Mouse (Mus musculus): ENCODE data around the gene Dkkl1. TPM values are rescaled to one million over a fixed set of nuclear protein-coding genes. Genes with fewer than 3 reads are reported as not detected.

The Dkkl1 gene
- polyA plus RNA-seq, 1 experiment from 2014 or later = 1.4 TPM

- Histone ChIP-seq H3K9me3 (no peaks in the 10 kb centered on the region; the same call in 1 of the 2 replicates), H3K4me3 (no peak overlapping the region), H3K36me3 (no peaks in the 10 kb centered on the region), H3K4me2 (replicated peaks) (no peak overlapping the region), H3K27me3 (peaks cover 1% of the 10 kb centered on the region), H3K9ac (no peak overlapping the region), H3K4me1 (no peaks in the 10 kb centered on the region), H3K27ac (no peak overlapping the region)
- 64% methylated on average over 10 of the region's 10 CpGs for WGBS
- ATAC-seq (ENCODE audit: insufficient number of reproducible peaks, insufficient read depth, low FRiP score, low TSS enrichment) = no peak
Measured at GRCm38 (mm10) chr7:45202654-45203053, 9.3 kb downstream of the Dkkl1 start.

- no peak overlapping the region for H3K27ac ChIP-seq
- H3K27me3 ChIP-seq = peaks cover 17% of the 10 kb centered on the region
- no peak overlapping the region for H3K4me3 ChIP-seq
- 79% methylated on average over 11 of the region's 11 CpGs for WGBS
- no peaks in the 10 kb centered on the region for H3K9me3 ChIP-seq
- no peak for ATAC-seq (ENCODE audit: insufficient number of reproducible peaks, insufficient read depth, low FRiP score, low TSS enrichment)
- H3K4me2 ChIP-seq (replicated peaks) = no peak overlapping the region
- no peak overlapping the region for H3K9ac ChIP-seq
- H3K36me3 ChIP-seq = no peaks in the 10 kb centered on the region
- no peaks in the 10 kb centered on the region; the same call in 1 of the 2 replicates for H3K4me1 ChIP-seq
Measured at GRCm38 (mm10) chr7:45198961-45199360, 13.0 kb downstream of the Dkkl1 start.

GRCm38 (mm10) chr7:45198435-45198834 lies 13.5 kb downstream of the Dkkl1 start:
- WGBS = 14% methylated on average over 5 of the region's 5 CpGs
- Histone ChIP-seq H3K27me3 (peaks cover 19% of the 10 kb centered on the region), H3K27ac (no peak overlapping the region), H3K9ac (no peak overlapping the region), H3K9me3 (no peaks in the 10 kb centered on the region), H3K36me3 (no peaks in the 10 kb centered on the region), H3K4me1 (no peaks in the 10 kb centered on the region; the same call in 1 of the 2 replicates), H3K4me2 (replicated peaks) (no peak overlapping the region; the same call in 1 of the 2 replicates), H3K4me3 (no peak overlapping the region)
- no peak for ATAC-seq (ENCODE audit: insufficient number of reproducible peaks, insufficient read depth, low FRiP score, low TSS enrichment)

GRCm38 (mm10) chr7:45196994-45197393 lies 15.0 kb downstream of the Dkkl1 start:
- Histone ChIP-seq H3K36me3 (no peaks in the 10 kb centered on the region), H3K9ac (no peak overlapping the region), H3K9me3 (no peaks in the 10 kb centered on the region), H3K4me2 (replicated peaks) (no peak overlapping the region), H3K27me3 (peaks cover 21% of the 10 kb centered on the region), H3K4me1 (peaks cover 3% of the 10 kb centered on the region), H3K4me3 (no peak overlapping the region), H3K27ac (no peak overlapping the region)
- 67% methylated on average over 5 of the region's 5 CpGs for WGBS
- ATAC-seq (ENCODE audit: insufficient number of reproducible peaks, insufficient read depth, low FRiP score, low TSS enrichment) = no peak

GRCm38 (mm10) chr7:45196176-45196535 lies 15.8 kb downstream of the Dkkl1 start:
- 72% methylated on average over 4 of the region's 4 CpGs for WGBS
- Histone ChIP-seq H3K4me3 (no peak overlapping the region), H3K4me1 (peaks cover 10% of the 10 kb centered on the region), H3K9me3 (no peaks in the 10 kb centered on the region), H3K4me2 (replicated peaks) (no peak overlapping the region), H3K36me3 (no peaks in the 10 kb centered on the region), H3K9ac (no peak overlapping the region), H3K27ac (no peak overlapping the region), H3K27me3 (peaks cover 21% of the 10 kb centered on the region)
- ATAC-seq (ENCODE audit: insufficient number of reproducible peaks, insufficient read depth, low FRiP score, low TSS enrichment) = no peak

GRCm38 (mm10) chr7:45195341-45196175 lies 16.4 kb downstream of the Dkkl1 start:
- Histone ChIP-seq H3K9ac (no peak overlapping the region), H3K4me1 (peaks cover 10% of the 10 kb centered on the region), H3K4me3 (no peak overlapping the region), H3K27ac (no peak overlapping the region), H3K9me3 (no peaks in the 10 kb centered on the region), H3K4me2 (replicated peaks) (no peak overlapping the region), H3K36me3 (no peaks in the 10 kb centered on the region), H3K27me3 (peaks cover 21% of the 10 kb centered on the region)
- WGBS = 56% methylated on average over 13 of the region's 13 CpGs
- no peak for ATAC-seq (ENCODE audit: insufficient number of reproducible peaks, insufficient read depth, low FRiP score, low TSS enrichment)

GRCm38 (mm10) chr7:45193871-45194785 lies 17.8 kb downstream of the Dkkl1 start:
- Histone ChIP-seq H3K4me1 (peaks cover 10% of the 10 kb centered on the region), H3K27me3 (peaks cover 29% of the 10 kb centered on the region)
- WGBS = 73% methylated on average over 17 of the region's 17 CpGs

GRCm38 (mm10) chr7:45193406-45193805 lies 18.5 kb downstream of the Dkkl1 start:
- Histone ChIP-seq H3K4me1 (peaks cover 10% of the 10 kb centered on the region), H3K27ac (no peak overlapping the region), H3K27me3 (peaks cover 36% of the 10 kb centered on the region), H3K4me3 (no peak overlapping the region), H3K9ac (no peak overlapping the region), H3K9me3 (no peaks in the 10 kb centered on the region), H3K36me3 (no peaks in the 10 kb centered on the region), H3K4me2 (replicated peaks) (no peak overlapping the region)
- ATAC-seq (ENCODE audit: insufficient number of reproducible peaks, insufficient read depth, low FRiP score, low TSS enrichment) = no peak
- WGBS = 60% methylated on average over 5 of the region's 5 CpGs

More at GRCm38 (mm10) chr7:45193871-45194785, 17.8 kb downstream of the Dkkl1 start:
- no peaks in the 10 kb centered on the region for H3K9me3 ChIP-seq
- no peak overlapping the region for H3K4me2 ChIP-seq (replicated peaks)
- H3K27ac ChIP-seq = no peak overlapping the region
- H3K36me3 ChIP-seq = no peaks in the 10 kb centered on the region
- H3K9ac ChIP-seq = no peak overlapping the region
- no peak for ATAC-seq (ENCODE audit: insufficient number of reproducible peaks, insufficient read depth, low FRiP score, low TSS enrichment)
- H3K4me3 ChIP-seq = no peak overlapping the region

- Histone ChIP-seq H3K9ac (no peak overlapping the region), H3K27ac (no peak overlapping the region), H3K27me3 (peaks cover 42% of the 10 kb centered on the region), H3K9me3 (no peaks in the 10 kb centered on the region), H3K4me3 (no peak overlapping the region), H3K4me1 (peaks cover 10% of the 10 kb centered on the region), H3K36me3 (no peaks in the 10 kb centered on the region), H3K4me2 (replicated peaks) (no peak overlapping the region)
- ATAC-seq (ENCODE audit: insufficient number of reproducible peaks, insufficient read depth, low FRiP score, low TSS enrichment) = no peak
- 81% methylated on average over 7 of the region's 7 CpGs for WGBS
Measured at GRCm38 (mm10) chr7:45192585-45193310, 19.2 kb downstream of the Dkkl1 start.

- 4% methylated on average over 8 of the region's 8 CpGs for WGBS
- ATAC-seq (ENCODE audit: insufficient number of reproducible peaks, insufficient read depth, low FRiP score, low TSS enrichment) = peak; percentile 72; the same call in 1 of the 2 replicates
- Histone ChIP-seq H3K4me3 (no peak overlapping the region), H3K9ac (no peak overlapping the region), H3K27ac (peak overlapping the region; percentile 76), H3K36me3 (no peaks in the 10 kb centered on the region), H3K9me3 (no peaks in the 10 kb centered on the region), H3K27me3 (peaks cover 41% of the 10 kb centered on the region), H3K4me1 (peaks cover 10% of the 10 kb centered on the region), H3K4me2 (replicated peaks) (no peak overlapping the region)
Measured at GRCm38 (mm10) chr7:45191803-45192363, 20.1 kb downstream of the Dkkl1 start.

- no peak for ATAC-seq (ENCODE audit: insufficient number of reproducible peaks, insufficient read depth, low FRiP score, low TSS enrichment)
- Histone ChIP-seq H3K4me1 (peaks cover 10% of the 10 kb centered on the region), H3K4me2 (replicated peaks) (no peak overlapping the region), H3K36me3 (no peaks in the 10 kb centered on the region), H3K4me3 (no peak overlapping the region), H3K27ac (no peak overlapping the region), H3K9me3 (no peaks in the 10 kb centered on the region), H3K9ac (no peak overlapping the region), H3K27me3 (peaks cover 41% of the 10 kb centered on the region)
- 65% methylated on average over 2 of the region's 2 CpGs for WGBS
Measured at GRCm38 (mm10) chr7:45191161-45191560, 20.8 kb downstream of the Dkkl1 start.

Measured in embryonic facial prominence, embryonic 12.5 days (tissue).